Mouse (Mus musculus) ES-E14 (cell line): Measurements from ENCODE around the gene Tmem126a.

Experiments used
- ZC3H11A ChIP-seq: IDR thresholded peaks from 2 replicates; pipeline ENCODE4 v1.6.1; 2012; ENCODE audit warnings: low read depth, mild to moderate bottlenecking, inconsistent platforms, low read length, borderline replicate concordance
- ZNF384 ChIP-seq: IDR thresholded peaks from 2 replicates; pipeline ENCODE4 v1.6.1; 2012; ENCODE audit warnings: low read depth, low read length, inconsistent platforms

DNA sequence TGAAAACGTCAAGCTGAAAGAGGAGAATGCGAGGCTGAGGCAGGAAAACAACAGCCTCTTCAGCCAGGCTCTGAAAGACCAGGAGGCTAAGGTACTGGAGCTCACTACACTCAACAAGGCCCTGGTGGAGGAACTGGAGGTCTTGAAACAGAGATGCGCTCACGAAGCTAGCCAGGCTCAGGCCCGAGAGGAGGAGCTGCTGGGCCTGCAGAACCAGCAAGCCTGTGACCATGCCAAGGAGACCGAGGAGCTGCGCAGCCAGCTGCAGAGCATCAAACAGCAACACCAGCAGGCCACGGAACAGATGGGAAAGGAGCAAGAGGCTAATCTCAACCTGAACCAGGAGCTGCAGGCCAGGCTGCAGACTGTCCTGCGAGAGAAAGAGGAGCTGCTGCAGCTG, 30.0 kb downstream of the Tmem126a start:
- TF ChIP-seq ZC3H11A (no peak), ZNF384 (no peak)
